Mouse (Mus musculus): ENCODE measurements around the gene Gm14685. TPM values are rescaled to one million over a fixed set of nuclear protein-coding genes. Genes with fewer than 3 reads are reported as not detected.
"Not testable (repeated sequence)": the region's sequence is repeated elsewhere in the genome, so short reads cannot be mapped to it uniquely, and the experiment has no call there.

Gm14685 gene
- total RNA-seq (2022): 1 to 10 TPM; 1.3 to 2.5 (median 1.7) TPM

DNA sequence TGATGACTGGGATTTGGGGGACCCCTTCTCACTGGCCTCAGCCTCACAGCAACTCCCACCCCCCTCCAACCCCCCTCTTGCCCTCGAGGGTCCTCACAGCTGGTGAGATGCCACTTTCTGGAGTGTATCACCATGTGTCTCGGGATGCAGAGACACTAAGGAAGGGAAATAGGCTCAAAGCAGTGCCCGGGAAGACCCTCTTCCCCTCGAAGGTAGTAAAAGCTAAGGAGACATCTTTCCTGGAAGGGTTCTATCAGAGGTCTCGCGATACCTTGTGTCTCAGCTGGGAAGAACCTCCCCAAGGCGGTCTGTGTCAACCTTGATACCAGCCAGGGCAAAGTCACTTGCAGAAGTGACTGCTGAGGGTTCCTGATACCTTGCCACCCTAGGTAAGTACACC lies at the start of gene Gm14685:
Gm14685 (plus strand) TSS at position 301 of the 400 bp plus-strand sequence.
- not testable (repeated sequence) for DNase-seq (ENCODE audit: low spot score in 2 of 2)

DNA sequence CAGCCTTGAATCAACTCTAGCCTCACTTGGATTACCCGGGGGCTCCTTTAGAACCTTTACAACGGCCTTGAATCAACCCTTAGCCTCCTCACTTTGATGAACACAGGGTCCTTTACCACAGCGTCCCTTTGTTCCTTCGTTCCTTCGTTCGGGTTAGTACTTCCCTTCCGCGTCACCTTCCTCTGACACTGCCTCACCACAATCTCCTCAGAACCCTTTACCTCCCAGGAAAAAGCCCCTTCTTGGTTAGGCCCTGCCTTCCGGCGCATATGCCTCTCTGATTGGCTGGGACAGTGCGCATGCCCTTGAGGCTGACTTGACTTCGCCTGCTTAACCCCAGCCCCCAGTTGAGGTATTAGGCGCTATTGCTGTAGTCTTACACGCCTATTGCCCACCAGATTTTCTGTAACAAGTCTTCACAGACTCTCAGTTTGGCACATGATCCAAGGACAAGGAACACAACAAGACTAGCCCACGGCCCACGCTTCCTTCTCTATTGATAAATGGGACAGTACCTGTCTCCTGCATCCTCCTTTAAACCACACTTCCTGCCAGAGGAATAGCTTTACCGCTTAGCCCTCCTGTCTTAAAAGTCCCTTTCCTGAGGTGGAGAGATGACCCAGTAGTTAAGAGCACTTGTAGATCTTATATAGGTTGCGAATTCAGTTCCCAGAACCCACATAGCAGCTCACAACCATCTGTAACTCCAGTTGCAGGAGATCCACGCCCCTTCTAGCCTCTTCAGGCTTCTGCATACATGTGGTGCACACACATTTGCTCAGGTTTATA lies 34.4 kb upstream of the Gm14685 start, which contains the start of gene Xlr4a:
Xlr4a (minus strand) TSS at position 212 of the 789 bp plus-strand sequence.
- not testable (repeated sequence) for DNase-seq (ENCODE audit: low spot score in 2 of 2)

DNA sequence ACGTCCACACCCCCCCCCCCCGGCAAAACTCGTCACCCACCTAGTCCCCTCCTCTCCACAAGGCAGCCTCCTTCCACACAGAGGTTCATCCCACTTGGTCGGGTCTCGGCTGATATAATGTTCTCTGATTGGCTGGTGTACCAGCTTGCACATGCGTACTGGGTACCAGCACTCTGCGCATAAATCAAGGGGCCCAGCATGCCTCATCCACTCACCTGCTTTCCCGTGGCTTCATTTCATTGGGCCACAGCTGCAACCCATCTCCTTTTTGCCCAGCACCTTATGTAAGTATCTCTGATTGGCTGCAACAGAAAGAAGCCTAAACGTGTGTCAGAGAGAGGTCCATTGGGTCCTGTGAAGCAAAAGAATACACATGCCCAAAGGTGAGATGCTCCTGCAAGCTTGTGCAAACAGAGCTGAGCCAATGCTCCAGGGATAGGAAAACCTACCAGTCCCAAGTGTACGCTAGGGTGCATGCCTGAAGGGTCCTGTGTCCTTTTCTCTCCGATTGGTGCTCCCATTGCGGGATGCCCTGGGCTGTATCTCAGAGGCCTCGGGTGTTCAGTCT lies 19.8 kb upstream of the Gm14685 start, which contains the start of gene Xlr3a:
Xlr3a (minus strand) TSS at position 155 of the 568 bp plus-strand sequence.
- not testable (repeated sequence) for DNase-seq (ENCODE audit: low spot score in 2 of 2)

DNA sequence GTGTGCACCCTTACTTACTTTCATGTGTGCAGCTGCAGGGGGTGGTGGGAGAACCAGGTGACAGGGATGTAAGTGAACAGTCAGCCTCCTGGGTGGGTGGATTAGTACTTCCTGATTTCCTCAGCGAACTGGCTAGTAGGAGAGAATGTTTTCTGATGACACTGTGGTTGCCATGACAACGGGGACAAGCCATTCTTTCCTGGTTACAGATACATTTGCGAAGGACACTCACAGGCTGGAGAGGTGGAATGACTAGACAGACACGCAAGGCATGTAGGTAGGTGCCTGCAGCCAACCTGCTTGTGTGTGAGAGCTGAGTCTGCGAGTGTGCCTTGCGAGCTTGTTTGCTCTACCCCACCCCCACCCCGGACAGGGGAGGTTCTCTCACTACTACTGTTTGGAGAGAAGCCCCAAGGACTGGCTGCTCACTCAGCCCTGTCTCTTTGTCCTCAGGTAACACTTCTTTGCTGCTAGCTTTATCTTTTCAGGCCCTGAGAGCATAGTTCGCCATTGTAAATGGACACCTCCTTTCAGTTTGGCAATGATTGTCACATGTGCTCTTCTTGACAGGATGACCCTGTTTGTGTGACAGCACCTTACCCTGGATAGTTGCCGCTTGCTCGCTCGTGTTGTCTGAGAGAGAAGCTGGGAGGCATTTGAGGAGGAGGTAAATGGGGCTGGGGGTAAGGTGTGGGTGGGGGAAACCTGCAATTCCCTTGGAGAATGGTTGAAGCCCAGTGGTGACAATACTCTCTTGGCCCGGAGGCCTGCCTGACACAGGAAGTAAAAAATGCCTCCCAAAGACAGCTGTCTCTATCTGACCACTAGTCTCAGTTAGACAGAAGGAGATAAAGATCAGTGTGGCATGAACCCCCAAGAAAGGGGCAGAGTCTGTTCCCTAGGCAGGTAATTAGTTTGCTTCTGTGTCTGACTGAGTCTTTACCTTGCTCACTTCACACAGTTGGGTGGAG lies 6.3 kb downstream of the Gm14685 start:
- not testable (repeated sequence) for DNase-seq (ENCODE audit: low spot score in 2 of 2)

DNA sequence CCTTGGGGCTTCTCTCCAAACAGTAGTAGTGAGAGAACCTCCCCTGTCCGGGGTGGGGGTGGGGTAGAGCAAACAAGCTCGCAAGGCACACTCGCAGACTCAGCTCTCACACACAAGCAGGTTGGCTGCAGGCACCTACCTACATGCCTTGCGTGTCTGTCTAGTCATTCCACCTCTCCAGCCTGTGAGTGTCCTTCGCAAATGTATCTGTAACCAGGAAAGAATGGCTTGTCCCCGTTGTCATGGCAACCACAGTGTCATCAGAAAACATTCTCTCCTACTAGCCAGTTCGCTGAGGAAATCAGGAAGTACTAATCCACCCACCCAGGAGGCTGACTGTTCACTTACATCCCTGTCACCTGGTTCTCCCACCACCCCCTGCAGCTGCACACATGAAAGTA lies 26.4 kb downstream of the Gm14685 start:
- DNase-seq (ENCODE audit: low spot score in 2 of 2): not testable (repeated sequence)

DNA sequence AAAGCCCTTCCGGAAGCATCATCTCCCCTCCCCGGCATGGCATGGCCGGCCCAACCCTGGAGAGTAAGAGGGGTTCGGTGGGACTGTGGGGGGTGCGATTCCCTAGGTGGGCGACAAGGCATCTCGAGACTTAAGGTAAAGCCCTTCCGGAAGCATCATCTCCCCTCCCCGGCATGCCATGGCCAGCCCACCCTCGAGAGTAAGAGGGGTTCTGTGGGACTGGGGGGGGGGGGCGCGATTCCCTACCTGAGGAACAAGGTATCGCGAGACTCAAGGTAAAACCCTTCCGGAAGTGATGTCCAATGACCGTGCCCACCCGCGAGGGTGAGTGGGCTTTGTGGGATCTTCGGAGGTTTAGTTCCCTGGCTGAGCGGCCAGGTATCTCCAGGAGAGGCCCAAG lies 31.6 kb downstream of the Gm14685 start, which contains the start of gene Xlr5b:
Xlr5b (plus strand) TSS at position 301 of the 400 bp plus-strand sequence.
- not testable (repeated sequence) for DNase-seq (ENCODE audit: low spot score in 2 of 2)

DNA sequence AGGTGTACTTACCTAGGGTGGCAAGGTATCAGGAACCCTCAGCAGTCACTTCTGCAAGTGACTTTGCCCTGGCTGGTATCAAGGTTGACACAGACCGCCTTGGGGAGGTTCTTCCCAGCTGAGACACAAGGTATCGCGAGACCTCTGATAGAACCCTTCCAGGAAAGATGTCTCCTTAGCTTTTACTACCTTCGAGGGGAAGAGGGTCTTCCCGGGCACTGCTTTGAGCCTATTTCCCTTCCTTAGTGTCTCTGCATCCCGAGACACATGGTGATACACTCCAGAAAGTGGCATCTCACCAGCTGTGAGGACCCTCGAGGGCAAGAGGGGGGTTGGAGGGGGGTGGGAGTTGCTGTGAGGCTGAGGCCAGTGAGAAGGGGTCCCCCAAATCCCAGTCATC lies 32.5 kb downstream of the Gm14685 start, which contains the start of gene DXBay18:
DXBay18 (minus strand) TSS at position 101 of the 400 bp plus-strand sequence.
- not testable (repeated sequence) for DNase-seq (ENCODE audit: low spot score in 2 of 2)

DNA sequence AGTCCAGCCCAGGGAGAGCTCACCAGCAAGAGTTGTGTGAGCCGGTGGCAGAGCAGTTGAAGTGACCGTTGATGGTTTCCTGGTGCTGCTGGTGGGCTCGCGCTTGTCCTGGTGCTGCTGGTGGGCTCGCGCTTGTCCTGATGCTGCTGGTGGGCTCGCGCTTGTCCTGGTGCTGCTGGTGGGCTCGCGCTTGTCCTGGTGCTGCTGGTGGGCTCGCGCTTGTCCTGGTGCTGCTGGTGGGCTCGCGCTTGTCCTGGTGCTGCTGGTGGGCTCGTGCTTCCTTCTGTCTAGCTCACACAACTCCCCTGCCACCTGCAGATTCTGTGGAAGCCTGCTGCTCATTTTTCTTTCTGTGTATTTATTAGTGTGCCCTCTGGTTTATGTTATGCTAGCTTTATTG lies 60.0 kb downstream of the Gm14685 start, which contains the start of gene Spin2d:
Spin2d (minus strand) TSS at position 101 of the 400 bp plus-strand sequence.
- not testable (repeated sequence) for DNase-seq (ENCODE audit: low spot score in 2 of 2)

Other genes with a start within 250 kb of the Gm14685 start
- 10 to 100 TPM; 45.5 to 58.5 (median 54.8) TPM for gene Cetn2, start 198.6 kb upstream of the Gm14685 start, total RNA-seq (2022)
- 10 to 100 TPM; 21.4 to 30.5 (median 27.3) TPM for gene Nsdhl, start 198.5 kb upstream of the Gm14685 start, total RNA-seq (2022)
- 1 to 10 TPM; 1.3 to 1.8 (median 1.5) TPM for gene Zfp185, start 129.7 kb upstream of the Gm14685 start, total RNA-seq (2022)
- 1 to 10 TPM in 1 of 4 experiments, under 1 TPM in 3; 0.20 to 1.1 (median 0.41) TPM for gene Pnma5, start 79.9 kb upstream of the Gm14685 start, total RNA-seq (2022)
- gene Pnma3, start 52.3 kb upstream of the Gm14685 start, total RNA-seq (2022): 10 to 100 TPM; 18.6 to 27.3 (median 22.1) TPM
- gene Xlr4a, start 34.6 kb upstream of the Gm14685 start, total RNA-seq (2022): 1 to 10 TPM in 2 of 4 experiments, under 1 TPM in 1, not detected in 1; 0.74 to 3.9 (median 1.5) TPM
- 1 to 10 TPM in 2 of 4 experiments, under 1 TPM in 2; 0.45 to 7.2 (median 1.5) TPM for gene Xlr3a, start 20.0 kb upstream of the Gm14685 start, total RNA-seq (2022)
- not detected for gene Xlr5b, start 31.7 kb downstream of the Gm14685 start, total RNA-seq (2022)
- 1 to 10 TPM; 1.4 to 2.6 (median 1.8) TPM for gene DXBay18, start 32.4 kb downstream of the Gm14685 start, total RNA-seq (2022)
- gene Spin2d, start 59.9 kb downstream of the Gm14685 start, total RNA-seq (2022): not detected
- 10 to 100 TPM in 2 of 4 experiments, 1 to 10 TPM in 1, under 1 TPM in 1; 0.30 to 13.5 (median 6.2) TPM for gene Xlr3b, start 75.2 kb downstream of the Gm14685 start, total RNA-seq (2022)
- 1 to 10 TPM in 2 of 4 experiments, under 1 TPM in 1, not detected in 1; 0.41 to 2.6 (median 1.9) TPM for gene Xlr4b, start 97.3 kb downstream of the Gm14685 start, total RNA-seq (2022)
- 10 to 100 TPM; 12.3 to 14.4 (median 12.6) TPM for gene F8a, start 111.2 kb downstream of the Gm14685 start, total RNA-seq (2022)
- not detected for gene Xlr4c, start 126.1 kb downstream of the Gm14685 start, total RNA-seq (2022)
- under 1 TPM in 1 of 4 experiments, not detected in 3; 0.30 TPM for gene Xlr3c, start 148.3 kb downstream of the Gm14685 start, total RNA-seq (2022)
- not detected for gene Xlr5a, start 175.9 kb downstream of the Gm14685 start, total RNA-seq (2022)
- gene Xlr5c, start 175.9 kb downstream of the Gm14685 start, total RNA-seq (2022): not detected
- not detected for gene Gm45015, start 219.8 kb downstream of the Gm14685 start, total RNA-seq (2022)
- gene Zfp275, start 225.6 kb downstream of the Gm14685 start, total RNA-seq (2022): 10 to 100 TPM; 11.6 to 13.9 (median 12.9) TPM